Mouse (Mus musculus) cerebellum, adult 2 months (tissue): ENCODE data around the gene Doxl2.

ENCODE experiments used
- CTCF ChIP-seq: fragments of 200-500 bp; IDR thresholded peaks from 2 replicates; pipeline ENCODE4 v1.5.1; 2011; ENCODE audit warnings: low read depth, mild to moderate bottlenecking, control low read depth, low read length, moderate library complexity, borderline replicate concordance; ENCODE audit not compliant: insufficient read depth
- POLR2A ChIP-seq: fragments of 200-500 bp; IDR thresholded peaks from 2 replicates; pipeline ENCODE4 v1.6.1; 2011; ENCODE audit warnings: low read length, control low read depth, borderline replicate concordance; ENCODE audit not compliant: insufficient read depth

- TF ChIP-seq CTCF, result no peak
- no peak for TF ChIP-seq POLR2A
Measured at GRCm38 (mm10) chr6:49023315-49023714, 48.6 kb downstream of the Doxl2 start.
